Mouse (Mus musculus) brain, embryonic 14.5 days (tissue): ENCODE results near the gene Arhgef25.

ENCODE experiments used
- CTCF ChIP-seq: fragments of 200-500 bp; IDR thresholded peaks from 2 replicates; pipeline ENCODE4 v1.5.1; 2012; ENCODE audit warnings: inconsistent platforms, mild to moderate bottlenecking, moderate library complexity, borderline replicate concordance; ENCODE audit not compliant: insufficient read depth, insufficient read length; ENCODE audit errors: extremely low read depth
- POLR2A ChIP-seq: fragments of 200-500 bp; IDR thresholded peaks from 2 replicates; pipeline ENCODE4 v1.6.1; 2012; ENCODE audit warnings: mild to moderate bottlenecking, inconsistent platforms, borderline replicate concordance; ENCODE audit not compliant: poor library complexity, insufficient read depth, insufficient read length, severe bottlenecking; ENCODE audit errors: extremely low read depth

GRCm38 (mm10) chr10:127211414-127211854 lies 21.6 kb upstream of the Arhgef25 start, which contains the start of gene Pip4k2c:
- peak; percentile 73; the same call in 1 of the 2 replicates for TF ChIP-seq POLR2A
- no peak for TF ChIP-seq CTCF
